Mouse (Mus musculus) embryonic stem cell, embryonic (primary cell): ENCODE measurements around the gene Sgms2.

Source experiments
- CTCF ChIA-PET, 4 experiments: fragments of 300-600 bp in 2 of 4; fragments of 350-600 bp in 2 of 4; sonication (Branson Sonifier 250); formaldehyde crosslinking; loops; one replicate each; lab custom pipeline; 2022; ENCODE audit warnings: inconsistent platforms in 2 of 4; lab: Charles Lee
- POLR2A ChIA-PET, 4 experiments: fragments of 300-600 bp in 2 of 4; fragments of 350-600 bp in 2 of 4; sonication (Branson Sonifier 250); formaldehyde crosslinking; loops; one replicate each; lab custom pipeline; 2022; ENCODE audit warnings: antibody characterized with exemption in 4 of 4, inconsistent platforms in 1 of 4; lab: Charles Lee

The Sgms2 gene

DNA sequence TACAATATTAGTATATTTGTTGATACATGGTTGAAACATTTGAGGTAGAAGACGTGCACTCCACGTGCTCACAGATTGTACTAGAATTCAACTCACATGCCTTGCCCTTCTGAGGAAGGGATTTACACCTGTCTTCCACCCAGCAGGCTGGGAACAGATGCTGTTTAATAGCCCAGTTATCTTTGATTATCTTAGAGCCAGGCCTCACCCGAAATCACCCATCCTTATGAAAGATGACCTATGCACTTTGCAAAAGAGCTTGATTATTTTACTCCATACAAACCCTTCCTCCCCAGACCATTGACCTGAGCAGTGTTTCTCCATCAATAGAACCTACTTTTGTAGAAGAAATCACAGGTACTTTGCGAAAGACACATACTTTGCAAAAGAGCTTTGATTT, 180.6 kb downstream of the Sgms2 start:
- CTCF ChIA-PET = interaction anchor here in 1 of 4 experiments (1.0 kb wide), 1 partner anchor 463 kb away, joined by 9 read pairs; no protein-coding TSS in a partner anchor

DNA sequence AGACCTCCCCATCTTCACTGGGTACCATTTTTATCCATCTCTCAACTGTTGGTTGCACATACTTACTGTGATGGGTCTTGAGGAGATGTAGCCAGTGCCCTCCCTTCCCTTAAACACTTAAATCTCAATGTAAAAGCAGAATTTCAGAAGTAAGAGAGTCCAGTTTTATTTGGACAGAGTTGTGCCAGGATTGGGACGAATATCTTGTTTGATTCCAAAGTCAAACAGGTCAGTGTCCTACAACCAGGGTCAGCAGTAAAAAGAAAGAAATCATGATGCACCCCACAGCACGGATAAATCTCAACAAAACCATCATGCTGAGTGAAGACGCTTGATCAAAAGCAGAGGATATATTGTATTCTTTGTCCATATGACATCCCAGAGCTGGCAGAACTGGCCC, 183.4 kb downstream of the Sgms2 start:
- POLR2A ChIA-PET = no interaction called here

More for the DNA sequence above, 180.6 kb downstream of the Sgms2 start:
- POLR2A ChIA-PET = interaction anchor here in 1 of 4 experiments (1.1 kb wide), 1 partner anchor 12 kb away, joined by 3 read pairs; no protein-coding TSS in a partner anchor

DNA sequence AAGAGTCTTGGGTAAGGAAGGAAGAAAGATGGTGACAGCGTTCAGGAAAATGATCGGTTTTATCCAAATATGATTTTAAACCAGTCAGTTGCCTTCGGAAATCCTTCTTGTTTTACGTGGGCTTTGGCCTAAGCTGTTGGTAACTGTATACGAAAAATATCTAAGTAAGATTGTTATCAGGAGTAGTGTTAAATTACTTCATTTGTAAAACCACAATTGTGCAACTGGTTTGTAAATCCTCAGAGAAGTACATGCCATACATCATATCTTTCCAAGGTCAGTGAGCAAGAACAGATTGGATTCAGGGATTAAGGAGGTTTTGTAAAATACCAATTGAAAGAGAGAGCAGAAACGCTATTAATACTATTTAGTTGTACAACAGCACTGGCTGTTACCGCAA, 185.0 kb downstream of the Sgms2 start:
- ChIA-PET CTCF (interaction anchor here in 1 of 4 experiments (0.6 kb wide), 1 partner anchor 10 kb away, joined by 5 read pairs; no protein-coding TSS in a partner anchor), POLR2A (interaction anchor here in 1 of 4 experiments (1.2 kb wide), 1 partner anchor 9 kb away, joined by 3 read pairs; no protein-coding TSS in a partner anchor)

More for the DNA sequence above, 183.4 kb downstream of the Sgms2 start:
- CTCF ChIA-PET = no interaction called here

DNA sequence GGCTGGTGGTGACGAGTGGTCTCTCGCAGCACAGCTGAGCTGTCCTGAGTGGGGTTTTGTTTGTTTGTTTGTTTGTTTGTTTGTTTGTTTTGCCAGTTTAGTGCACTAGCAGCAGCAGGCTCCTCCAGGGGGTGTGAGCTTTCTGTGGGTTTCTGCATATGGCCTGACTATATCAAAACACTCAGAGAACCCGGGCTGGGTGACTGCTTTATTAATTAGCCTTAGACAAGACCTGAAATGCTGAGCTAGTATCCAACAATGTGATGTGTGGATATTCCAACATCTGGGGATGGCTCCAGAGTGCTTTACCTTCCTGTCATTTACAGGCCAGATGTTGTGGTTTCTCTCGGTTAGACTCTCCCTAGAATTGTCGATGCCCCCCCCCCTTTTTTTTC, 187.9 kb downstream of the Sgms2 start:
- ChIA-PET CTCF (interaction anchor here (1.0 to 1.9 kb wide), 13 partner anchors 9 to 261 kb away, joined by 3 to 7 read pairs (median 4); partner anchors contain the start of gene Papss1 (in 1 of the 4)), POLR2A (interaction anchor here in 3 of 4 experiments (0.7 to 2.2 kb wide), 8 partner anchors 10 to 261 kb away, joined by 3 to 6 read pairs (median 4); partner anchors contain the start of genes Hadh (in 1 of the 3) and Papss1 (in 1 of the 3))

DNA sequence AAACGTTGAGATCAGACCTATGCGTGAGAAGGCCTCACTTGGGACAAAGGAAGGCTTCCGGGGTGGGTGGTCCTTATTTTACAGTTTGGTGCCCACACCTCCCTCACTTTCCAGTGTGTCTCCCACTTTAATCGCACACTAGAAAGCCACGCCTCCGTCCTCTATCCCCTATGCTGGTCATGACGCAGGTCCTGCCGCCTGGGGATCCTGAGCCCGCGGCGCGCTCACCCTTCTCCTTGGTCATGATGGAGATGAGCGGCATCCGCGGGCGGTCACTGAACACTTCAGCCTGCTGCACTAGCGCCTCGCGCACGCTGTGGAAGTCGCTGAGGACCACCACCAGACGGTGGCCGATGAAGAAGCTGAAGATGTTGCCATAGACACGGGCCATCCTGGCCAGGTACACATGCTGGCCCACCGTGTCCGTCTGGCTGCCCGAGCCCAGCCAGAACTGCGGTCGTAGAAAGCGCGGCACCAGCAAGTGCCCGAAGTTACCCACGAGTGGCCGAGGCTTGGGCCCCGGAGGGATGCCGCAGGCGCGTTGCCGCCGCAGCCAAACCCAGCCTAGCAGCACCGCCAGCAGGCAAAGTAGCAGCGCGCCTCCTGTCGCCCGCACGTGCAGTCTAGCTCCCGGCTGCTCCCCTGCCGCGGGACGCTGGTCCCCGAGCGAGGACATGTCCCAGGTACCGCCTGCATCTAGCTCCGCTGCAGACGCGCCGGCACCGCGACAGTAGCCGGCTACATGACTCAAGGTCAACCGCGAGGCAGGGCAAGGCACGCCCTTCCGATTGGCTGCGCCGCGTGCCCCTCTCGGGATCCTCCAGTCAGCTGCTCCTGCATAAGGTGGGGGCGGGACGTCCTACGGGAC, 188.5 kb downstream of the Sgms2 start, which contains the start of gene Cyp2u1:
Gene Cyp2u1 (minus strand): TSS at position 776 of the 868 bp plus-strand sequence.
- POLR2A ChIA-PET = interaction anchor here in 3 of 4 experiments (0.7 to 2.2 kb wide), 8 partner anchors 11 to 262 kb away, joined by 3 to 6 read pairs (median 4); partner anchors contain the start of genes Hadh (in 1 of the 3) and Papss1 (in 1 of the 3)

DNA sequence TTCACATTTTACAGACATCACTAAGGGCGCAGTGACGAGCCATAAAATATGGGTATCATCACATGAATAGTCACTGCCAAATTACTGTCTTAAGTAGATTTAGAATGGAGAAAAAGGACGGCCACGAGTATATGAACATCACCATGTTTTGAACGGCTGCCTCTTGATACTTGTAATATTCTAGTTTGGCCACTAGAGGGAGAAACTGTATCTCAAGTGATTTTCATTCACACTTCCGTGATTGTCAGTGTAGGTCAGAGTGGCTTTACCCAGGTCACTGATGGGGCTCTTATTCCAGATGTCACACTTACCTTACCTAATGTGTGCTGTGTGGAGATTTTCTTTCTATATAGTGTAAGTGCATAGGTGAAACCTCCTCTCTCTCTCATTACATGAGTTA, 191.3 kb downstream of the Sgms2 start:
- POLR2A ChIA-PET = no interaction called here
- CTCF ChIA-PET = interaction anchor here in 1 of 4 experiments (1.3 kb wide), 1 partner anchor 28 kb away, joined by 4 read pairs; the partner anchor contains the start of gene Hadh

More for the DNA sequence above, 188.5 kb downstream of the Sgms2 start, which contains the start of gene Cyp2u1:
- CTCF ChIA-PET = interaction anchor here in 3 of 4 experiments (0.6 to 1.9 kb wide), 12 partner anchors 8 to 262 kb away, joined by 3 to 7 read pairs (median 4); partner anchors contain the start of gene Papss1 (in 1 of the 3)

DNA sequence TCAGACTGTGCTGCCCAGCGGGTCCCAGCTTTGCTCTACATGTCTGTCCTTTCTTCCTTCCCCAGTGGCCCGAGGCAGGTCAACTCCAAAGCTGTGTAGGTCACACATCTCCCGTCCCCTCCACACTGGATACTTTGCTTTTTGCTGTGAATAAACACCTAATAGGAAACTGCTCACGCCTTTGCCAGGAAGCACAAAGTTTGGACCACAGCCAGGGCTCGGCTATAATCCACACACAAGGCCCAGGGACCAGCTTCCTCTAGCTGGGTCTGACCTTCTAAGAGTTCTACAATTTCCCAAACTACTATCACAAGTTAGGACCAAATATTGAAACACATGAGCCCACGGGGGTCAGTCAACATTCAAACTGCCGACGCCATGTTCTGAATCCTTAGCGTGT, 192.1 kb downstream of the Sgms2 start:
- ChIA-PET POLR2A (interaction anchor here in 2 of 4 experiments (1.1 to 1.5 kb wide), 3 partner anchors 22 to 214 kb away, joined by 3 read pairs; partner anchors contain the start of gene Hadh (in 1 of the 2)), CTCF (interaction anchor here in 2 of 4 experiments (1.3 to 1.5 kb wide), 2 partner anchors 13 kb away, joined by 4 to 9 read pairs; no protein-coding TSS in a partner anchor)

DNA sequence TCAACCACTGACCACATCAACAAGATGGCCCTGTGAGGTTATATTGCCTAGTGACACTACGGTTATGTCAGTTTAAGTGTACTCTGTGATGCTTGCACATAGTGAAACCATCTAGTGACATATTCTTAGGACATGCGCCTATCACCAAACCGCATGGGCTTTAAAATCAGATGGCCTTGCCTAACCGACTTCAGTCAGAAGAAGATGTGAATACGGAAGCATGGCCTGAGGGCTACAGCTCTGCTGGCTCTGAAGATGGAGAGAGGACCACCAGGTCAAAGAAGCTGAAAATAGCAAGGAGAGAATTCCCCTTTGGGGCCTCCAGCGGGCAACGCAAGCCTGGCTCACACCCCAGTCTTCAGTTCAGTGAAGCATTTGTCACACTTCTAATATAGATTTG, 194.3 kb downstream of the Sgms2 start:
- POLR2A ChIA-PET = interaction anchor here in 2 of 4 experiments (1.0 to 1.5 kb wide), 3 partner anchors 10 to 26 kb away, joined by 3 to 5 read pairs (median 4); no protein-coding TSS in a partner anchor
- CTCF ChIA-PET = interaction anchor here in 1 of 4 experiments (1.6 kb wide), 2 partner anchors 12 to 25 kb away, joined by 3 to 6 read pairs; partner anchors contain the start of gene Hadh

DNA sequence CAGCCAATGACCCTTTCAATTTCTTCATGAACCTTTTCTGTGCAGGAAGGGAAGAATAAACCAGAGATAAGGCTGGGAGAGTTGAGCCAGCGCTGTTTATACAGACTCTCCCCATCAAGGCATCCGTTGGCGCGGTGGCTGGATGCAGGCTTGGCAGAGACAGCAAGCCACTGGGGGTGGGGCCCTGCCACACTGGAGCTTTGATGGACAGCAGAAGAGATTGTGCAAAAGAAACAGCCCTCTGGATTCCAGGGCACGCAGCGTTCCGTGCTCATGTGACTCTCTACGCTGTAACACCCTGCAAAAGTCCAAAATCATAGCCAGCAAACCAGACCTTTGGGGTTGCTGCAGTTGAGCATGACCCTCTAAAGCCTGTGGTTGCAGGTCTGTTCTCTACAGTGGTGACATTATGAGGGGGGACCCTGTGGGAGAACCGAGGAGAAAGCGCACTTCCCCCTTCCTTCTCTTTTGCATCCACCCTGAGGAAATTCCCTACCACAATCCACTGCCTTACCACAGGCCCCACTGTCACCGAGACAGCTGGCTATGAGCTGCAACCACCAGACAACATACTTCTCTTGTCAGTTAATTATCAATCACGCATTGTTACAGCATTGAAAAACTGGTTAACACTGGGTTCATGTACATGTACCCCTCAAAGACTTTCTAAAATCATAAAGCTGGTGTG, 195.6 kb downstream of the Sgms2 start:
- ChIA-PET POLR2A (interaction anchor here in 1 of 4 experiments (1.0 kb wide), 1 partner anchor 26 kb away, joined by 4 read pairs; no protein-coding TSS in a partner anchor), CTCF (interaction anchor here in 2 of 4 experiments (0.7 to 1.0 kb wide), 2 partner anchors 10 to 292 kb away, joined by 3 to 5 read pairs; no protein-coding TSS in a partner anchor)

DNA sequence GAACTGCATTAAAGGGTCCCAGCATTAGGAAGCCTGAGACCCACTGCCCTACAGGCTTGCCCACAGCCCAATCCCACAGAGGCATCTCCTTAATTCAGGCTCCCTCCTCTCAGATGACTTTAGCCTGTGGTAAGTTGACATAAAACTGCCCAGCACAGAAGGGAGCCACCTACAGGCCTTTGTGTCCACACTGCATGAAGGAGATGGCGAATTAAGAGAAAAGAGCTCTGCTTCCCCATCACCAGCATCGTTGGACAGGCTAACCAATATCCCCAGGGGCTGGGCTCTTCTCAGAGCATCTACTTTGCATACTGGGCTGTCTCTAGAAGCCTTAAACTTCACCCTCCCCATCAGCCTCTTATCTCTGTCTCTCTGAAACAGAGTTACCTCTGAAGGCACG, 196.7 kb downstream of the Sgms2 start:
- ChIA-PET POLR2A (interaction anchor here in 2 of 4 experiments (0.6 kb wide), 2 partner anchors 28 to 217 kb away, joined by 3 read pairs; no protein-coding TSS in a partner anchor), CTCF (interaction anchor here (0.5 to 1.4 kb wide), 10 partner anchors 8 to 294 kb away, joined by 3 to 7 read pairs (median 3); partner anchors contain the start of gene Cyp2u1 (in 1 of the 4))

DNA sequence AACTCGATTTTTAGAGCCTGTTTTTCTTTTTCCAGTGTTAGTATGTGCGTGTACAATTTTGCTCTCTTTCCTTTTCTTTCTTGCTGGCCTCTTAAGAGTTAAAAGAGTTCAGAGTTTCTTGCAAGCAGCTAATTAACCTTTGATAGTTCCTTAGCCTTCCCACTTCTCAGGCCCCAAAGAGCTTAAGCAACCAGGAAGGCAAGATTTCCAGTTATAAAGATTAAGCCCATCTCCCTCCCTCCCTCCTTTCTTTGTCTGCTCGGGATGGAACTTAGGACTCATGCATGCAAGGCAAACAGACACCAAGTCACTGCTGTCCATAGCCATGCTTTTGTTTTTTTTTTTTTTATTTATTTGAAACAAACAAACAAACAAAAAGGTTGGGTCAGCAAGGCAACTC, 198.3 kb downstream of the Sgms2 start:
- CTCF ChIA-PET = no interaction called here
- POLR2A ChIA-PET = no interaction called here

DNA sequence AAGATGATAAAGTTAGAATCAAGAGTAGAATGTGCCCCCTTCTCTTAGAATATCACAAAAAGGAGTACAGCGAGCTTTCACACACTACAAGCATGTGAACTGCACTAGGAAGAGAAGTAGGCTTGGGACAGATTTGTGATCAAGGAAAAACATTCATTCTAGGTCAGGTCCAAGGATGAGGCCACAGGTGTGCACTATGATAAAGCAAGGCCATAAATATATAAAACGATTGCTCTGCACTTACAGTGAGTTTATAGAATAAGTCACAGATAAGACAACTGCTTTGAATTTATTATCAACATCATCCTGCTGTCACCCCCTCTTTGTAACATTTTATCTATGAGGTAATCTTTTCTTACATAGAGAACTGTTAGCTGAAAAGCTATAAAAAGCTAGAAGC, 198.9 kb downstream of the Sgms2 start:
- POLR2A ChIA-PET = no interaction called here

DNA sequence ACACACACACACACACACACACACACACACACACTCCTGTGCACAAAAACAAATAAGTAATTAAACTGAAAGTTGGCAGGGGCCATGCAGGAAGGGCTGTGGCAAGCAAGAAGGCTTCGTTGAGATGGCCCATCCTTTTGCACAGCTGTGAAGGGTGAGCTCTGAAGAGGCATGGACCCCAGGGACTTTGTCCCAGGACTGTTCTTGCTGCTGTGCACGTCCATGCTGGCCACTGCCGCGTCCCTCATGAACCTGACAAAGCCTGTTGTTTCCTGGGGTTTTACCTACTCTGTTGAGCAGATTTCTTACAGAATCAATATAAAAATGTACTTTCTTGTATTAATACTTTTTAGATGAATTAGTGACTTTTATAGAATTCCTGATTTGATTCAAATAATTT, 199.3 kb downstream of the Sgms2 start:
- CTCF ChIA-PET = interaction anchor here in 1 of 4 experiments (0.7 kb wide), 1 partner anchor 792 kb away, joined by 3 read pairs; no protein-coding TSS in a partner anchor
- POLR2A ChIA-PET = interaction anchor here in 1 of 4 experiments (0.5 kb wide), 1 partner anchor 196 kb away, joined by 3 read pairs; no protein-coding TSS in a partner anchor

More for the DNA sequence above, 198.9 kb downstream of the Sgms2 start:
- CTCF ChIA-PET = no interaction called here

DNA sequence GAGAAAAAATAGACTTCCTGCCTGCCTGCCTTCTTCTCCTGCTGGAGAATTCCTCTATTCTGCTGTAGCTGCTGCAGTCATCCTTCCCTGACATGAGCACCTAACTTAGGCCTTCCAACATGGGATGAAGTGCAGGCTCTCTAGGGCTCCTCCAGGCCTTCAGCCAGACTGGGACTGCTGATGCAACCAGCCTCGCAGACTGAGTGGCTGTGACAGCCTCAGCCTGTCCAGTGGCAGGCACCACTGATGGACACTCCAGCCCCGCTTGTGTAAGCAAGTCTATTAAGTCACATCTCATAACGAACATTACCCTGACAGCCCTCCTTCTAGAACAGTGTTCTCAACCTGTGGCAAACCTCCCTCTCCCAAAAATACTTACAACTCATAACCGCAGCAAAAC, 217.1 kb downstream of the Sgms2 start:
- ChIA-PET CTCF (no interaction called here), POLR2A (no interaction called here)

DNA sequence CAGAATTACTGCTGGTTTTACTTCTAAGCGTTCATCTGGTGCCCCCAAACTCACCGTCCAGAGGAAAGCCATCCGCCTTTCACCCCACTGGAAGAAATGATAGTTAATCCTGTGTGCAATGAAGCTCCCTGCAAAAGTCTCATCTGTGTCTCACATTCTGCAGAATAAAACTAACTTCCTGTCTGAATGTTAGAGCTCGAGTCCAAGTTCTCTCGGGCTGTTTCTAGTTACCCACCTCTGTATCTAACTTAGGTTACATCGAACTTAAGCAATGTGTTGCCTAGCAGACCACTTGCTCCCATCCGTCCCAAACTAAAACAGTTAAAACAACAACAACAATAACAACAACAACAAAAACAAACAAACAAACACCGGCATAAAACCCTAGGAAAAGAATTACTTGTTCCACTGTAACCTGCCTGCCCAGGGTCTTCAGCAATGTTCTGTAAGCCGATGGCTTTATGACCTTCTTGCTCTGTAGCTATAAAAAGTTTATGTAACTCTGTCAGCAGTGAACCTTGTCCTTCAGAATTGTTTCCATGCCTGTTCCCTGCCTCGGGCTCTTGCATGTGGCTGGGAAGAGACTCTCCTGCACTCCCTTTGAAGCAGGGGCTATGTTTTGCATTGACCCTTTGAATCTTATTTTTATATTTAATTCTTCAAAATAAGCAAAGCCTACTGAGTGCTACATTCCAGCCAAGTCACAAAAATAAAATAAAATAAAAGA, 218.7 kb downstream of the Sgms2 start:
- ChIA-PET POLR2A (interaction anchor here (0.6 to 2.2 kb wide), 31 partner anchors 10 to 1936 kb away, joined by 3 to 18 read pairs (median 3); partner anchors contain the start of genes Papss1 (in 2 of the 4) and Cyp2u1 (in 1 of the 4)), CTCF (interaction anchor here in 3 of 4 experiments (0.6 to 3.2 kb wide), 8 partner anchors 13 to 454 kb away, joined by 3 to 18 read pairs (median 4); partner anchors contain the start of gene Papss1 (in 1 of the 3))

DNA sequence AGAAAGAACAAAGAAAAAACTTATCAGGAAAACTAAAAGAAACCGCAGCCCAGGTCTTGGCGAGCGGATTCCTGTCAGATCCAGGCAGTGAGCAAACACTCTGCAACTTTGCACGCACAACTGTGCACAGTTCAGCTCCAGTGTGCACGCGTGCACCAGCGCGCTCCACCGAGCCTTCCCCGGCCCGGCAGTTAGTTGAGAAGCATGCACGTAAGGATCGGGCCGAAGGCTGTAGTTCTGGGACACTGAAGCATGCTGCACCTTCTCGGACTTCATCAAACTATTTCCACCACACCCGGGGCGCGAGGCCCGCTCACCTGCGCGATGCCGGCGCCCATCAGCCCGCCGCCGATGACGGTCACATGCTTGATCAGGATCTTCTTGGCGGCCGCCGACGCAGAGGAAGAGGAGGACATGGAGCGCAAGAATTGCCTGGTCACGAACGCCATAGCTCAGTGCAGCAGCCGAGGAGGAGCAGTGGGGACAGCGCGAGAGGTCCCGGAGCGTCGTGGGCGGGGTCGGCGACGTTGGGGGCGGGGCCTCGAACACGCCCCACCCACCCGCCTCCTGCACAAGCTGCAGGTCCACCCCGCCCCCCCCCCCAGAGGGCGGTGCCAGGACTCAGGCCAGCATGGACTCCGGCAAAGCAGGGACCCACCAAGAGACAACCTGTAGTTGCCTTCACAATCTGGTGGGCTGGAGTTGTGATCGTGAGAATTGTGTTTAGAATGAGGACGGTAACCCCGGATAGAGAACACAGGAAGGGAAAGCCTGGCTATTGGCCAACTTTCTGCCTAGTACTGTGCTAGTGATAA, 219.4 kb downstream of the Sgms2 start, which contains the start of gene Hadh:
Gene Hadh (minus strand): TSS at position 543 of the 815 bp plus-strand sequence.
- ChIA-PET CTCF (interaction anchor here (0.6 to 3.2 kb wide), 14 partner anchors 10 to 453 kb away, joined by 3 to 18 read pairs (median 4); partner anchors contain the start of gene Papss1 (in 1 of the 4)), POLR2A (interaction anchor here (0.5 to 2.2 kb wide), 39 partner anchors 9 to 1935 kb away, joined by 3 to 18 read pairs (median 4); partner anchors contain the start of genes Papss1 (in 2 of the 4) and Cyp2u1 (in 1 of the 4))
